Comparison of ENCODE assay signal across 18 mouse cellular contexts in the genomic region with DNA sequence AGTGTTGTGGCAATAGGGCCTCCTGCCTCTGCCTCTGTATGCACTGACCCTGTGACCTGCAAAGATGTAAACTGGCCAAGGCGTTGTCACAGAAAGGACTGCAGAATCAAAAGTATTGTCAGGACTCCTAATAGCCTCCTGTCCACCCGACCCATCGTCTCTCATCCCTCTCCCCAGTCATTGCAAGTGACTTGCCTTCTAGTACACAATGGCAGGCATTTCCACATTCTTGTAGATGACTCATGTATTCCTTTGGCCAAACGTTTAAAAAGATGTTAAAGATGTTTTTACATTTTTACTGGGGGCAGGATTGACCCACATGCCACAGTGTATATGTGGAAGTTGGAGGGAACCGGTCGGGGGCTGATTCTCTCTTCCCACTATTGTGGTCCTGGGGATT. TPM values are rescaled to one million over a fixed set of nuclear protein-coding genes. Genes with fewer than 3 reads are reported as not detected.
DNase-seq lines count a peak whose midpoint lies in the region; ATAC-seq and TF ChIP-seq lines count a peak whose summit lies in the region.
"Had no signal": no experiment of that assay in that cellular context is flagged by ENCODE, and none has a peak within 500 bp of the region (broad histone marks: within the 10 kb centered on the region; RNA-seq: fewer than 3 reads in every experiment).

No protein-coding gene starts in this region.

- no peaks in the 10 kb centered on the region for H3K9me3 ChIP-seq in forebrain, embryonic 10.5 days
- no peaks in the 10 kb centered on the region for H3K9me3 ChIP-seq in forebrain, postnatal 0 days (ENCODE audit: low read length)
- H3K9me3 ChIP-seq in lung, embryonic 14.5 days (ENCODE audit: low read depth, low read length): no peaks in the 10 kb centered on the region

- no peak overlapping the region for H3K4me2 ChIP-seq in forebrain, postnatal 0 days (ENCODE audit: low read depth)
- peak overlapping the region; percentile 83; the same call in 1 of the 2 replicates for H3K4me2 ChIP-seq in lung, embryonic 14.5 days

- TF ChIP-seq POLR2A in embryonic fibroblast, embryonic 13.5 days (IDR thresholded peaks at IDR 0.05; ENCODE audit: low read depth, low read length): 0 out of 2 replicates have a peak, but pooled peaks have one; percentile 33

- H3K27ac ChIP-seq in forebrain, embryonic 10.5 days: no peak overlapping the region
- H3K27ac ChIP-seq in forebrain, postnatal 0 days (ENCODE audit: low read depth, low read length): no peak overlapping the region
- no peak overlapping the region for H3K27ac ChIP-seq in lung, embryonic 14.5 days (ENCODE audit: low read depth)
- peak overlapping the region; percentile 70 for H3K27ac ChIP-seq in embryonic fibroblast, embryonic 13.5 days (ENCODE audit: insufficient read depth, low read length)

- no peak for TF ChIP-seq CTCF in forebrain, postnatal 0 days (IDR thresholded peaks at IDR 0.05; ENCODE audit: low read depth)
- no peak for TF ChIP-seq CTCF in lung, embryonic 14.5 days (IDR thresholded peaks at IDR 0.05; ENCODE audit: low read depth)
- no peak for TF ChIP-seq CTCF in embryonic fibroblast, embryonic 13.5 days (IDR thresholded peaks at IDR 0.05; ENCODE audit: borderline replicate concordance, insufficient read depth, low read length)

- 88% methylated on average over 6 of the region's 6 CpGs for WGBS in forebrain, embryonic 10.5 days
- WGBS in forebrain, postnatal 0 days: 79% methylated on average over 6 of the region's 6 CpGs
- 59% methylated on average over 6 of the region's 6 CpGs for WGBS in lung, embryonic 14.5 days

- no peak for ATAC-seq in forebrain, postnatal 0 days
- no peak for ATAC-seq in lung, embryonic 14.5 days (ENCODE audit: insufficient read depth)

- no peaks in the 10 kb centered on the region for H3K27me3 ChIP-seq in forebrain, embryonic 10.5 days (ENCODE audit: poor library complexity, severe bottlenecking)
- H3K27me3 ChIP-seq in forebrain, postnatal 0 days (ENCODE audit: insufficient read depth, low read length): no peaks in the 10 kb centered on the region
- H3K27me3 ChIP-seq in lung, embryonic 14.5 days (ENCODE audit: insufficient read depth, low read length): no peaks in the 10 kb centered on the region

- H3K36me3 ChIP-seq in forebrain, embryonic 10.5 days (replicated peaks): peaks cover 65% of the 10 kb centered on the region
- H3K36me3 ChIP-seq in forebrain, postnatal 0 days (ENCODE audit: insufficient read depth): peaks cover 4% of the 10 kb centered on the region; the same call in 1 of the 2 replicates
- H3K36me3 ChIP-seq in lung, embryonic 14.5 days (ENCODE audit: insufficient read depth): peaks cover 53% of the 10 kb centered on the region

- H3K4me3 ChIP-seq in forebrain, embryonic 10.5 days: peak overlapping the region; percentile 81; the same call in 1 of the 2 replicates
- no peak overlapping the region for H3K4me3 ChIP-seq in forebrain, postnatal 0 days (ENCODE audit: low read depth, low read length)
- 0 out of 2 replicates have a peak overlapping the region, but pooled peaks have one; percentile 9 for H3K4me3 ChIP-seq in lung, embryonic 14.5 days (ENCODE audit: low read depth, low read length)
- no peak overlapping the region for H3K4me3 ChIP-seq in embryonic fibroblast, embryonic 13.5 days (ENCODE audit: insufficient read depth, low read length)

- H3K4me1 ChIP-seq in forebrain, embryonic 10.5 days: peaks cover 48% of the 10 kb centered on the region
- H3K4me1 ChIP-seq in forebrain, postnatal 0 days (ENCODE audit: insufficient read depth): peaks cover 12% of the 10 kb centered on the region
- peaks cover 20% of the 10 kb centered on the region for H3K4me1 ChIP-seq in lung, embryonic 14.5 days (ENCODE audit: insufficient read depth)
- H3K4me1 ChIP-seq in embryonic fibroblast, embryonic 13.5 days (ENCODE audit: control insufficient read depth, insufficient read depth, low read length): peaks cover 12% of the 10 kb centered on the region; the same call in 1 of the 2 replicates

- H3K9ac ChIP-seq in forebrain, postnatal 0 days: no peak overlapping the region
- H3K9ac ChIP-seq in lung, embryonic 14.5 days: no peak overlapping the region

- DNase-seq in forebrain, embryonic 10.5 days (ENCODE audit: extremely low spot score, low spot score): no peak
- DNase-seq in forebrain, postnatal 0 days: no peak
- DNase-seq in lung, embryonic 14.5 days: no peak
- no peak for DNase-seq in lung, postnatal 4 days
- DNase-seq in 3T3-L1 (ENCODE audit: low read depth, low spot score): peak; percentile 88
- DNase-seq in c-Kit-positive CD71-positive TER-119-positive erythroid progenitor cells, embryonic 14.5 days (ENCODE audit: low spot score): no peak
- DNase-seq in frontal cortex, postnatal 14 days (ENCODE audit: low spot score in 2 of 2): no peak
- DNase-seq: B cell, adult 2 months; cerebellum, adult 9-10 months; heart, postnatal 14 days; kidney, postnatal 25 days; layer of hippocampus, postnatal 36 days; thymus, postnatal 25 days had no signal

RNA-seq across cellular contexts. Expression of gene Foxm1, which starts 2.0 kb away (rescaled TPM):
- 77.0 and 78.9 TPM in 2 replicates for polyA plus RNA-seq in forebrain, embryonic 10.5 days (2016; fragmentation: Nextera tagmentation; extraction: Ambion mirVana)
- total RNA-seq in forebrain, postnatal 0 days (2014; rRNA removed): 3.5 and 7.3 TPM in 2 replicates
- 3.9 and 4.0 TPM in 2 replicates for polyA plus RNA-seq in forebrain, postnatal 0 days (2015; fragmentation: Nextera tagmentation; extraction: Ambion mirVana)
- 55.0 and 56.7 TPM in 2 replicates for polyA plus RNA-seq in lung, embryonic 14.5 days (2014; fragmentation: Nextera tagmentation; extraction: Ambion mirVana)
- 41.6 and 45.7 TPM in 2 replicates for polyA plus RNA-seq in embryonic fibroblast, embryonic 13.5 days (2011; ENCODE audit: insufficient read length, low read depth, missing spikeins)

RNA-seq across cellular contexts. Expression of gene Rhno1, which starts 2.0 kb away (rescaled TPM):
- polyA plus RNA-seq in forebrain, embryonic 10.5 days (2016; fragmentation: Nextera tagmentation; extraction: Ambion mirVana): 192 and 194 TPM in 2 replicates
- 21.5 and 32.1 TPM in 2 replicates for total RNA-seq in forebrain, postnatal 0 days (2014; rRNA removed)
- polyA plus RNA-seq in forebrain, postnatal 0 days (2015; fragmentation: Nextera tagmentation; extraction: Ambion mirVana): 67.8 and 69.0 TPM in 2 replicates
- polyA plus RNA-seq in lung, embryonic 14.5 days (2014; fragmentation: Nextera tagmentation; extraction: Ambion mirVana): 134 and 144 TPM in 2 replicates
- polyA plus RNA-seq in embryonic fibroblast, embryonic 13.5 days (2011; ENCODE audit: insufficient read length, low read depth, missing spikeins): 39.6 TPM in 2 replicates

RNA-seq across cellular contexts. Expression of gene Tulp3, which starts 9.1 kb away (rescaled TPM):
- 20.0 and 21.6 TPM in 2 replicates for polyA plus RNA-seq in forebrain, embryonic 10.5 days (2016; fragmentation: Nextera tagmentation; extraction: Ambion mirVana)
- 12.6 and 13.5 TPM in 2 replicates for total RNA-seq in forebrain, postnatal 0 days (2014; rRNA removed)
- polyA plus RNA-seq in forebrain, postnatal 0 days (2015; fragmentation: Nextera tagmentation; extraction: Ambion mirVana): 8.1 and 11.0 TPM in 2 replicates
- 22.0 and 23.1 TPM in 2 replicates for polyA plus RNA-seq in lung, embryonic 14.5 days (2014; fragmentation: Nextera tagmentation; extraction: Ambion mirVana)
- polyA plus RNA-seq in embryonic fibroblast, embryonic 13.5 days (2011; ENCODE audit: insufficient read length, low read depth, missing spikeins): 56.8 and 67.0 TPM in 2 replicates

RNA-seq across cellular contexts. Expression of gene Tex52, which starts 10.5 kb away (rescaled TPM):
- 0.44 and 0.71 TPM in 2 replicates for polyA plus RNA-seq in forebrain, embryonic 10.5 days (2016; fragmentation: Nextera tagmentation; extraction: Ambion mirVana)
- 0.15 TPM in 1 of 2 replicates, not detected in the other for total RNA-seq in forebrain, postnatal 0 days (2014; rRNA removed)
- polyA plus RNA-seq in forebrain, postnatal 0 days (2015; fragmentation: Nextera tagmentation; extraction: Ambion mirVana): 0.30 and 0.58 TPM in 2 replicates
- 0.21 and 0.35 TPM in 2 replicates for polyA plus RNA-seq in lung, embryonic 14.5 days (2014; fragmentation: Nextera tagmentation; extraction: Ambion mirVana)
- polyA plus RNA-seq in embryonic fibroblast, embryonic 13.5 days (2011; ENCODE audit: insufficient read length, low read depth, missing spikeins): not detected in 2 replicates
- total RNA-seq: adrenal gland, adult 18-20 months; granulocyte monocyte progenitor cell, adult 5-6 weeks; heart, postnatal 14 days; neutrophil, adult 5-6 weeks had no signal

RNA-seq across cellular contexts. Expression of gene Gm44596, which starts 10.6 kb away (rescaled TPM):
- not detected in 2 replicates for polyA plus RNA-seq in forebrain, embryonic 10.5 days (2016; fragmentation: Nextera tagmentation; extraction: Ambion mirVana)
- not detected in 2 replicates for total RNA-seq in forebrain, postnatal 0 days (2014; rRNA removed)
- polyA plus RNA-seq in forebrain, postnatal 0 days (2015; fragmentation: Nextera tagmentation; extraction: Ambion mirVana): not detected in 2 replicates
- polyA plus RNA-seq in lung, embryonic 14.5 days (2014; fragmentation: Nextera tagmentation; extraction: Ambion mirVana): not detected in 2 replicates
- not detected in 2 replicates for polyA plus RNA-seq in embryonic fibroblast, embryonic 13.5 days (2011; ENCODE audit: insufficient read length, low read depth, missing spikeins)
- total RNA-seq: adrenal gland, adult 18-20 months; granulocyte monocyte progenitor cell, adult 5-6 weeks; heart, postnatal 14 days; layer of hippocampus, postnatal 36 days; neutrophil, adult 5-6 weeks had no signal
- polyA plus RNA-seq: limb, embryonic 14.5 days had no signal

Comparison
In these comparisons a context has a peak if more than half of its experiments do, and no peak if none do; other contexts are left out.
1. H3K4me3 ChIP-seq: peak in forebrain, embryonic 10.5 days (single experiment) and lung, embryonic 14.5 days (single experiment); none in forebrain, postnatal 0 days (single experiment) and embryonic fibroblast, embryonic 13.5 days (single experiment).